Mouse (Mus musculus) hindbrain, embryonic 15.5 days (tissue): ENCODE measurements around the gene Washc4. TPM values are rescaled to one million over a fixed set of nuclear protein-coding genes. Genes with fewer than 3 reads are reported as not detected.

Experiments
- ATAC-seq: fragments of 200-750 bp; cut with Nextera tagmentation; 2 replicates; pipeline ENCODE4 v1.8.0; 2017; ENCODE audit warnings: low read depth, moderate number of reproducible peaks, moderate TSS enrichment; ENCODE audit not compliant: low FRiP score
- H3K27ac ChIP-seq: fragments of 300-500 bp; sonication (generic); replicated peaks from 2 replicates; pipeline ENCODE4 v1.5.1; 2015; ENCODE audit warnings: mild to moderate bottlenecking, inconsistent platforms
- H3K27me3 ChIP-seq: fragments of 300-500 bp; sonication (generic); 2 replicates; pipeline ENCODE4 v1.6.1; 2015; ENCODE audit warnings: control low read depth, inconsistent platforms
- H3K36me3 ChIP-seq: fragments of 300-500 bp; sonication (generic); 2 replicates; pipeline ENCODE4 v1.6.1; 2015; ENCODE audit warnings: control low read depth, inconsistent platforms
- H3K4me1 ChIP-seq: fragments of 300-500 bp; sonication (generic); replicated peaks from 2 replicates; pipeline ENCODE4 v1.6.1; 2015; ENCODE audit warnings: control low read depth, inconsistent platforms
- H3K4me2 ChIP-seq: fragments of 300-500 bp; sonication (generic); 2 replicates; pipeline ENCODE4 v1.6.1; 2015; ENCODE audit warnings: moderate library complexity, mild to moderate bottlenecking, inconsistent platforms
- H3K4me3 ChIP-seq: fragments of 300-500 bp; sonication (generic); 2 replicates; pipeline ENCODE4 v1.5.1; 2015; ENCODE audit warnings: mild to moderate bottlenecking, inconsistent platforms
- H3K9ac ChIP-seq: fragments of 300-500 bp; sonication (generic); 2 replicates; pipeline ENCODE4 v1.6.1; 2015; ENCODE audit warnings: inconsistent platforms
- H3K9me3 ChIP-seq: fragments of 300-500 bp; sonication (generic); 2 replicates; pipeline ENCODE4 v1.6.1; 2016; ENCODE audit warnings: control low read depth, inconsistent platforms
- WGBS: fragments of 180-500 bp; shearing (Covaris S2); methylation state at CpG from one replicate; pipeline ENCODE4 v1.1.7; 2015; 5-methylcytosine and 5-hydroxymethylcytosine counted together
- polyA plus RNA-seq: library from polyadenylated mRNA; unstranded; fragments of >200 nt; fragmentation: Nextera tagmentation; extraction: Ambion mirVana; gene quantifications from 2 replicates; pipeline ENCODE4 v1.2.1, GENCODE M21; 2015

Gene Washc4
- polyA plus RNA-seq, 1 experiment from 2014 or later: 28.0 TPM

DNA sequence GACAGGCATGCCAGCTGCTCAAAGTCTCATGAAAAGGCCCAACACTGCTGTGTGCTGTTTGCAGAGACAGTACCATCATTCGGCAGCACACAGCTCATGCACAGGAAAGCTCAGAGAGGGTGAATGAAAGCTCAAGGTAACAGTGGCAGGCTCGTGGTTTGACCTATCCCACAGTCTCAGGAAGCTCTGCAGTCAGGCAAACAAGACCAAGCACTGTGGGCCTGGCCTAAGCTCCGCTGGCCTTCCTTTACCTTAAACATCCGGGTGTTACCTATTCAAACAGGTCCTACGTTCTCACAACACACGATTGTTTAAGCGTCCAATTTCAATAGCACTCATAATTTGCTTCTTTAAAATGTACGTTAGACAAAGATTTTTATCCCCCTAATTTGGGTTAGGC, 100.6 kb downstream of the Washc4 start:
- WGBS: 82% methylated on average over 8 of the region's 8 CpGs
- Histone ChIP-seq H3K4me2 (no peak overlapping the region), H3K9ac (no peak overlapping the region)

DNA sequence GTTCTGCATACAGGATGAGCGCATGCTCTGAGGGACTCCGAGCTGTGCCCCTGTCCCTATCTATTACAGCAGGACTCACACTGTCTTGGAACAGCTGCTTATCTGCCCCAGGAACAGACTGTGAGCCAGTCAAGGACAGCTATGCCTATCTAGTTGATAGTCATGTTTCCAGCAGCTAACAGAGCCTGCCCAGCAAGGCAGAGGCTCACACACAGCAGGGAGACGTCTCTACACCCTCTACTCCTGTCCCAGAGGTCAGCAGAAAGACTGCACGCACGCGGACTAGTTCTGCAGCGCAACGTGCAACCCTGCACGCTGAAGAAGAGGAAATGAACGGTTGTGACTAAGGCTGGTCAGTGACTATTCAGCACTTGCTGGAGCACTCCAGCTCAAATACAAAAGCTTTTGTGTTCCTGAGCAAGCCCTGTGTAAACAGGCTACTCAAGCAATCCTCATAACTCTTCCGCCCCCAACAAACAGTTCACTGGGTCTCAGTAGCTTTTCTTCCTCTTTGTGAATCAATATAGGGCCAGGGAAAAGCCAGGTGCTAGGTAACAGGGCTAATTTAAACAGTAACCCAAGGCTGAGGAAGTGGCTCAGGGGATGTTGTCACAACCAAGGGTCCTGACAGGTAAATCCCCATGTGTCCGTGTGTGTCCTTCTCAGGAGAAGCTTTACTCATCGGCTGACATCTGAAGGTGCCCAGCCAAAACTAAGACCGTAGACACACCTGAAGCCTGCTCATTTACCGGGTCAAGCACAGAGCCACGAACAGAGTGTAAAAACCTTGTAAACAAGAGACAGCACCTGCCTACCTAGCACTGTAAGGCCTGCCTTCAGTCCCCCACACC, 101.5 kb downstream of the Washc4 start:
- no peak overlapping the region for H3K9ac ChIP-seq
- WGBS: 48% methylated on average over 16 of the region's 16 CpGs

More for the DNA sequence above, 100.6 kb downstream of the Washc4 start:
- H3K9me3 ChIP-seq: no peaks in the 10 kb centered on the region
- no peak overlapping the region for H3K27ac ChIP-seq
- no peak for ATAC-seq
- no peak overlapping the region for H3K4me3 ChIP-seq
- no peaks in the 10 kb centered on the region for H3K27me3 ChIP-seq
- H3K36me3 ChIP-seq: no peaks in the 10 kb centered on the region
- peaks cover 43% of the 10 kb centered on the region for H3K4me1 ChIP-seq

DNA sequence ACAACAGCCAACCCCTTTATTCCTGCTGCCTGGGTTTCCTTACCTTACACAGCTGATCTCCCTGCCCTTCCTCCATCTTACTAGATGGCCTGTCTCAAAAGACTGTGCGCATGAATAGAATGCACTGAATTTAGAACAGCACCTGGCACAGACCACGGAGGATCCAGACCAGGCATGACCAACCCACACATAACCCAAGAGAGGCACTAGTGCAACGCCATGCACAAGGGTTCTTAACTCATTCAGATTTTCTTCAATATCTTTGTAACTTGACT, 102.1 kb downstream of the Washc4 start:
- H3K4me2 ChIP-seq: no peak overlapping the region
- 83% methylated on average over 3 of the region's 3 CpGs for WGBS
- no peak for ATAC-seq
- no peak overlapping the region for H3K4me3 ChIP-seq
- no peak overlapping the region for H3K9ac ChIP-seq
- no peaks in the 10 kb centered on the region for H3K27me3 ChIP-seq
- peaks cover 43% of the 10 kb centered on the region for H3K4me1 ChIP-seq
- no peaks in the 10 kb centered on the region for H3K36me3 ChIP-seq
- H3K9me3 ChIP-seq: no peaks in the 10 kb centered on the region
- H3K27ac ChIP-seq: no peak overlapping the region

More for the DNA sequence above, 101.5 kb downstream of the Washc4 start:
- Histone ChIP-seq H3K9me3 (no peaks in the 10 kb centered on the region), H3K36me3 (no peaks in the 10 kb centered on the region), H3K27me3 (no peaks in the 10 kb centered on the region), H3K4me1 (peaks cover 43% of the 10 kb centered on the region), H3K4me3 (no peak overlapping the region), H3K4me2 (peak overlapping the region; percentile 32), H3K27ac (peak overlapping the region; percentile 65)
- ATAC-seq: no peak

Other genes starting within 250 kb of the Washc4 start
- 10.7 and 12.4 TPM in 2 replicates for gene Slc41a2, start 205.9 kb upstream of the Washc4 start, polyA plus RNA-seq
- 0.80 and 0.85 TPM in 2 replicates for gene D10Wsu102e, start 183.5 kb upstream of the Washc4 start, polyA plus RNA-seq
- 12.7 and 13.5 TPM in 2 replicates for gene Aldh1l2, start 9.6 kb upstream of the Washc4 start, polyA plus RNA-seq
- 46.0 and 48.9 TPM in 2 replicates for gene Appl2, start 105.0 kb downstream of the Washc4 start, polyA plus RNA-seq
- gene 1500009L16Rik, start 179.1 kb downstream of the Washc4 start, polyA plus RNA-seq: 82.8 and 89.7 TPM in 2 replicates